Mouse (Mus musculus): Measurements from ENCODE around the gene Cfap58. TPM values are rescaled to one million over a fixed set of nuclear protein-coding genes. Genes with fewer than 3 reads are reported as not detected.
A peak's percentile ranks its signal among the peaks of the same experiment; 100 is the strongest.

The Cfap58 gene
- polyA plus RNA-seq, 1 experiment from 2014 or later, result 0.88 TPM

GRCm38 (mm10) chr19:47913344-47913743 lies 24.1 kb upstream of the Cfap58 start:
- 91% methylated on average over 7 of the region's 7 CpGs for WGBS
- Histone ChIP-seq H3K4me1 (ENCODE audit: control insufficient read depth, insufficient read depth, low read depth, low read length) (peaks cover 13% of the 10 kb centered on the region), H3K27me3 (replicated peaks; ENCODE audit: control insufficient read depth, insufficient read depth, low read length) (0 out of 2 replicates have a peak, but pooled peaks cover 2% of the 10 kb centered on the region), H3K4me2 (ENCODE audit: low read length) (no peak overlapping the region), H3K9me3 (ENCODE audit: control insufficient read depth, low read length) (no peaks in the 10 kb centered on the region), H3K27ac (ENCODE audit: low read depth, low read length) (no peak overlapping the region), H3K4me3 (ENCODE audit: low read length) (no peak overlapping the region), H3K9ac (ENCODE audit: low read depth, low read length) (no peak overlapping the region), H3K36me3 (ENCODE audit: control insufficient read depth, insufficient read depth, low read length) (no peaks in the 10 kb centered on the region)
- ATAC-seq, result no peak

- Histone ChIP-seq H3K27me3 (replicated peaks; ENCODE audit: control insufficient read depth, insufficient read depth, low read length) (0 out of 2 replicates have a peak, but pooled peaks cover 2% of the 10 kb centered on the region), H3K9ac (ENCODE audit: low read depth, low read length) (no peak overlapping the region), H3K27ac (ENCODE audit: low read depth, low read length) (no peak overlapping the region), H3K9me3 (ENCODE audit: control insufficient read depth, low read length) (no peaks in the 10 kb centered on the region), H3K4me2 (ENCODE audit: low read length) (no peak overlapping the region), H3K4me1 (ENCODE audit: control insufficient read depth, insufficient read depth, low read depth, low read length) (peaks cover 12% of the 10 kb centered on the region), H3K36me3 (ENCODE audit: control insufficient read depth, insufficient read depth, low read length) (no peaks in the 10 kb centered on the region), H3K4me3 (ENCODE audit: low read length) (no peak overlapping the region)
- ATAC-seq, result no peak
- 95% methylated on average over 4 of the region's 4 CpGs for WGBS
Measured at GRCm38 (mm10) chr19:47914191-47914590, 23.3 kb upstream of the Cfap58 start.

- no peaks in the 10 kb centered on the region for H3K9me3 ChIP-seq (ENCODE audit: control insufficient read depth, low read length)
- no peak overlapping the region for H3K4me3 ChIP-seq (ENCODE audit: low read length)
- H3K36me3 ChIP-seq (ENCODE audit: control insufficient read depth, insufficient read depth, low read length), result no peaks in the 10 kb centered on the region
- peaks cover 14% of the 10 kb centered on the region for H3K4me1 ChIP-seq (ENCODE audit: control insufficient read depth, insufficient read depth, low read depth, low read length)
- H3K27me3 ChIP-seq (replicated peaks; ENCODE audit: control insufficient read depth, insufficient read depth, low read length), result 0 out of 2 replicates have a peak, but pooled peaks cover 2% of the 10 kb centered on the region
- no peak overlapping the region for H3K4me2 ChIP-seq (ENCODE audit: low read length)
- ATAC-seq, result no peak
- H3K9ac ChIP-seq (ENCODE audit: low read depth, low read length), result no peak overlapping the region
- no peak overlapping the region for H3K27ac ChIP-seq (ENCODE audit: low read depth, low read length)
- 82% methylated on average over 4 of the region's 4 CpGs for WGBS
Measured at GRCm38 (mm10) chr19:47915251-47915650, 22.2 kb upstream of the Cfap58 start.

- Histone ChIP-seq H3K4me2 (ENCODE audit: low read length) (peak overlapping the region; percentile 61), H3K36me3 (ENCODE audit: control insufficient read depth, insufficient read depth, low read length) (no peaks in the 10 kb centered on the region), H3K4me1 (ENCODE audit: control insufficient read depth, insufficient read depth, low read depth, low read length) (peaks cover 13% of the 10 kb centered on the region), H3K27me3 (replicated peaks; ENCODE audit: control insufficient read depth, insufficient read depth, low read length) (0 out of 2 replicates have a peak, but pooled peaks cover 2% of the 10 kb centered on the region), H3K9ac (ENCODE audit: low read depth, low read length) (no peak overlapping the region), H3K4me3 (ENCODE audit: low read length) (no peak overlapping the region), H3K9me3 (ENCODE audit: control insufficient read depth, low read length) (no peaks in the 10 kb centered on the region), H3K27ac (ENCODE audit: low read depth, low read length) (no peak overlapping the region)
- 22% methylated on average over 4 of the region's 4 CpGs for WGBS
- no peak for ATAC-seq
Measured at GRCm38 (mm10) chr19:47917396-47917795, 20.1 kb upstream of the Cfap58 start.

- 0 out of 2 replicates have a peak, but pooled peaks cover 2% of the 10 kb centered on the region for H3K27me3 ChIP-seq (replicated peaks; ENCODE audit: control insufficient read depth, insufficient read depth, low read length)
- H3K36me3 ChIP-seq (ENCODE audit: control insufficient read depth, insufficient read depth, low read length), result no peaks in the 10 kb centered on the region
- WGBS, result 14% methylated on average over 9 of the region's 9 CpGs
- ATAC-seq, result no peak
- no peak overlapping the region for H3K27ac ChIP-seq (ENCODE audit: low read depth, low read length)
- H3K9ac ChIP-seq (ENCODE audit: low read depth, low read length), result peak overlapping the region; percentile 81
- peak overlapping the region; percentile 66 for H3K4me3 ChIP-seq (ENCODE audit: low read length)
- H3K9me3 ChIP-seq (ENCODE audit: control insufficient read depth, low read length), result no peaks in the 10 kb centered on the region
- H3K4me1 ChIP-seq (ENCODE audit: control insufficient read depth, insufficient read depth, low read depth, low read length), result peaks cover 13% of the 10 kb centered on the region
- peak overlapping the region; percentile 61 for H3K4me2 ChIP-seq (ENCODE audit: low read length)
Measured at GRCm38 (mm10) chr19:47918016-47918415, 19.5 kb upstream of the Cfap58 start.

GRCm38 (mm10) chr19:47918455-47919101 lies 18.9 kb upstream of the Cfap58 start:
- H3K4me2 ChIP-seq (ENCODE audit: low read length), result peak overlapping the region; percentile 61
- peaks cover 13% of the 10 kb centered on the region for H3K4me1 ChIP-seq (ENCODE audit: control insufficient read depth, insufficient read depth, low read depth, low read length)
- peak overlapping the region; percentile 81 for H3K9ac ChIP-seq (ENCODE audit: low read depth, low read length)
- WGBS, result 2% methylated on average over 29 of the region's 29 CpGs
- H3K36me3 ChIP-seq (ENCODE audit: control insufficient read depth, insufficient read depth, low read length), result no peaks in the 10 kb centered on the region
- 0 out of 2 replicates have a peak, but pooled peaks cover 2% of the 10 kb centered on the region for H3K27me3 ChIP-seq (replicated peaks; ENCODE audit: control insufficient read depth, insufficient read depth, low read length)
- no peaks in the 10 kb centered on the region for H3K9me3 ChIP-seq (ENCODE audit: control insufficient read depth, low read length)
- peak; percentile 67 for ATAC-seq
- H3K4me3 ChIP-seq (ENCODE audit: low read length), result peak overlapping the region; percentile 66
- H3K27ac ChIP-seq (ENCODE audit: low read depth, low read length), result peak overlapping the region; percentile 82

- Histone ChIP-seq H3K36me3 (ENCODE audit: control insufficient read depth, insufficient read depth, low read length) (no peaks in the 10 kb centered on the region), H3K4me3 (ENCODE audit: low read length) (peak within 1 kb of the TSS; percentile 66), H3K4me2 (ENCODE audit: low read length) (peak within 1 kb of the TSS; percentile 61), H3K27ac (ENCODE audit: low read depth, low read length) (peak within 1 kb of the TSS; percentile 82), H3K4me1 (ENCODE audit: control insufficient read depth, insufficient read depth, low read depth, low read length) (peaks cover 13% of the 10 kb centered on the region), H3K27me3 (replicated peaks; ENCODE audit: control insufficient read depth, insufficient read depth, low read length) (0 out of 2 replicates have a peak, but pooled peaks cover 2% of the 10 kb centered on the region), H3K9ac (ENCODE audit: low read depth, low read length) (peak within 1 kb of the TSS; percentile 81), H3K9me3 (ENCODE audit: control insufficient read depth, low read length) (no peaks in the 10 kb centered on the region)
- ATAC-seq, result peak; percentile 86
- WGBS, result under 1% methylated on average over 48 of the region's 48 CpGs
Measured at GRCm38 (mm10) chr19:47919126-47919965, 18.1 kb upstream of the Cfap58 start, which contains the start of the genes Cfap43 and Itprip. Gene Cfap43 (minus strand): TSS chr19:47919287. Gene Itprip (minus strand): TSS chr19:47919299.

- Histone ChIP-seq H3K4me2 (ENCODE audit: low read length) (peak overlapping the region; percentile 61), H3K27me3 (replicated peaks; ENCODE audit: control insufficient read depth, insufficient read depth, low read length) (0 out of 2 replicates have a peak, but pooled peaks cover 2% of the 10 kb centered on the region), H3K4me3 (ENCODE audit: low read length) (peak overlapping the region; percentile 66), H3K9ac (ENCODE audit: low read depth, low read length) (peak overlapping the region; percentile 81; the same call in 1 of the 2 replicates), H3K27ac (ENCODE audit: low read depth, low read length) (no peak overlapping the region), H3K4me1 (ENCODE audit: control insufficient read depth, insufficient read depth, low read depth, low read length) (peaks cover 13% of the 10 kb centered on the region), H3K36me3 (ENCODE audit: control insufficient read depth, insufficient read depth, low read length) (no peaks in the 10 kb centered on the region), H3K9me3 (ENCODE audit: control insufficient read depth, low read length) (no peaks in the 10 kb centered on the region)
- whole genome bisulfite sequencing, result 4% methylated on average over 8 of the region's 8 CpGs
- ATAC-seq, result no peak
Measured at GRCm38 (mm10) chr19:47919966-47920375, 17.5 kb upstream of the Cfap58 start.

GRCm38 (mm10) chr19:47925819-47926218 lies 11.7 kb upstream of the Cfap58 start:
- Histone ChIP-seq H3K4me1 (ENCODE audit: control insufficient read depth, insufficient read depth, low read depth, low read length) (no peaks in the 10 kb centered on the region), H3K27me3 (replicated peaks; ENCODE audit: control insufficient read depth, insufficient read depth, low read length) (no peaks in the 10 kb centered on the region), H3K9me3 (ENCODE audit: control insufficient read depth, low read length) (no peaks in the 10 kb centered on the region), H3K4me2 (ENCODE audit: low read length) (no peak overlapping the region), H3K36me3 (ENCODE audit: control insufficient read depth, insufficient read depth, low read length) (no peaks in the 10 kb centered on the region), H3K27ac (ENCODE audit: low read depth, low read length) (no peak overlapping the region), H3K4me3 (ENCODE audit: low read length) (no peak overlapping the region), H3K9ac (ENCODE audit: low read depth, low read length) (no peak overlapping the region)
- ATAC-seq, result no peak
- WGBS, result 70% methylated on average over 7 of the region's 7 CpGs

Measured in hindbrain, embryonic 16.5 days (tissue).